8 mouse cellular contexts compared by ENCODE assay signal in genomic region chr14:25768915-25769625, GRCm38 (mm10). TPM values are rescaled to one million over a fixed set of nuclear protein-coding genes. Genes with fewer than 3 reads are reported as not detected.
DNase-seq lines count a peak whose midpoint lies in the region; ATAC-seq and TF ChIP-seq lines count a peak whose summit lies in the region.

TSS of gene Zcchc24 (minus strand) at chr14:25769039.

- WGBS in lung, adult 2 months: 2% methylated on average over 55 of the region's 55 CpGs
- 2% methylated on average over 52 of the region's 55 CpGs for WGBS in thymus, adult 2 months

- peak; percentile 39 for DNase-seq in c-Kit-positive CD71-positive TER-119-positive erythroid progenitor cells, embryonic 14.5 days (ENCODE audit: low spot score)
- DNase-seq in forelimb bud, embryonic 11.5 days (ENCODE audit: low read depth, low spot score): peak; percentile 95
- DNase-seq in heart, postnatal 4 days: peak; percentile 96
- DNase-seq in layer of hippocampus, adult 2 months (ENCODE audit: low spot score in 2 of 2): peak; percentile 77 to 89
- DNase-seq in lung, adult 2 months: peak; percentile 83
- peak; percentile 91 for DNase-seq in thymus, adult 2 months

- H3K4me3 ChIP-seq in ES-Bruce4 (ENCODE audit: low read depth, low read length): peak within 1 kb of the TSS; percentile 64
- peak within 1 kb of the TSS; percentile 81 for H3K4me3 ChIP-seq in layer of hippocampus, adult 2 months
- H3K4me3 ChIP-seq in lung, adult 2 months (replicated peaks; ENCODE audit: extremely low read depth, low read depth, low read length): peak within 1 kb of the TSS; percentile 85
- H3K4me3 ChIP-seq in thymus, adult 2 months (ENCODE audit: control insufficient read depth, insufficient read depth, low read length): peak within 1 kb of the TSS; percentile 79

- H3K27me3 ChIP-seq in ES-Bruce4 (ENCODE audit: control insufficient read depth, insufficient read depth, low read length, poor library complexity, severe bottlenecking): no peaks in the 10 kb centered on the region
- no peaks in the 10 kb centered on the region for H3K27me3 ChIP-seq in thymus, adult 2 months (ENCODE audit: control insufficient read depth, insufficient read depth, low read length)

- peak; percentile 38; the same call in 1 of the 2 replicates for ATAC-seq in neutrophil, adult 5-6 weeks (ENCODE audit: extremely low read depth, insufficient number of reproducible peaks, low FRiP score, poor library complexity, severe bottlenecking)

- H3K27ac ChIP-seq in ES-Bruce4 (ENCODE audit: insufficient read depth, low read length): no peak within 1 kb of the TSS
- H3K27ac ChIP-seq in layer of hippocampus, adult 2 months: peak within 1 kb of the TSS; percentile 95
- peak within 1 kb of the TSS; percentile 46 for H3K27ac ChIP-seq in thymus, adult 2 months (ENCODE audit: control insufficient read depth, insufficient read depth, low read length)

- H3K36me3 ChIP-seq in ES-Bruce4 (ENCODE audit: control insufficient read depth, insufficient read depth, low read length, poor library complexity, severe bottlenecking): no peaks in the 10 kb centered on the region
- no peaks in the 10 kb centered on the region for H3K36me3 ChIP-seq in thymus, adult 2 months (ENCODE audit: control insufficient read depth, insufficient read depth, low read length)

- no peak for TF ChIP-seq POLR2A in ES-Bruce4 (IDR thresholded peaks at IDR 0.05; ENCODE audit: insufficient read depth, low read length)
- TF ChIP-seq POLR2A in lung, adult 2 months (IDR thresholded peaks at IDR 0.05; ENCODE audit: borderline replicate concordance, extremely low read depth, low read depth, low read length): no peak
- peak; percentile 70; the same call in 1 of the 2 replicates for TF ChIP-seq POLR2A in thymus, adult 2 months (IDR thresholded peaks at IDR 0.05; ENCODE audit: control insufficient read depth, extremely low read depth, insufficient read depth, low read length, poor library complexity)

- peak within 1 kb of the TSS; percentile 50 for H3K9ac ChIP-seq in ES-Bruce4 (ENCODE audit: low read depth, poor library complexity, severe bottlenecking)

- no peaks in the 10 kb centered on the region for H3K9me3 ChIP-seq in ES-Bruce4 (replicated peaks; ENCODE audit: control insufficient read depth, insufficient read depth, low read length, poor library complexity, severe bottlenecking)

- TF ChIP-seq EP300 in ES-Bruce4 (IDR thresholded peaks at IDR 0.05; ENCODE audit: insufficient read depth, low read depth, low read length): no peak

- no peaks in the 10 kb centered on the region for H3K4me1 ChIP-seq in ES-Bruce4 (ENCODE audit: control insufficient read depth, insufficient read depth, low read length)
- peaks cover 13% of the 10 kb centered on the region for H3K4me1 ChIP-seq in lung, adult 2 months (ENCODE audit: control insufficient read depth, insufficient read depth, low read length)
- H3K4me1 ChIP-seq in thymus, adult 2 months (replicated peaks; ENCODE audit: control insufficient read depth, insufficient read depth, low read length): peaks cover 32% of the 10 kb centered on the region

- no peak for TF ChIP-seq CTCF in ES-Bruce4 (IDR thresholded peaks at IDR 0.05; ENCODE audit: low read depth, low read length)
- no peak for TF ChIP-seq CTCF in layer of hippocampus, adult 2 months (conservative IDR thresholded peaks at IDR 0.05)
- TF ChIP-seq CTCF in lung, adult 2 months (IDR thresholded peaks at IDR 0.05; ENCODE audit: insufficient read depth, low read length): no peak
- no peak for TF ChIP-seq CTCF in thymus, adult 2 months (IDR thresholded peaks at IDR 0.05; ENCODE audit: borderline replicate concordance, control insufficient read depth, extremely low read depth, insufficient read depth, low read length, poor library complexity)

RNA-seq across cellular contexts. Expression of gene Zcchc24, which starts in this region (rescaled TPM):
- polyA plus RNA-seq in ES-Bruce4 (2011; ENCODE audit: insufficient read depth, insufficient read length, low read depth, missing spikeins): 9.0 and 9.5 TPM in 2 replicates
- total RNA-seq in heart, postnatal 4 days (2021): 10 to 100 TPM; 48.6 to 52.2 TPM
- total RNA-seq in layer of hippocampus, adult 2 months (2021): 10 to 100 TPM; 56.4 to 58.5 TPM
- 41.7 and 44.9 TPM in 2 replicates for polyA plus RNA-seq in lung, adult 2 months (2012; rRNA removed)
- 10.1 TPM in 2 replicates for total RNA-seq in neutrophil, adult 5-6 weeks (2017)
- polyA plus RNA-seq in thymus, adult 2 months (2012; rRNA removed): 26.2 and 28.9 TPM in 2 replicates

Comparison
In these comparisons a context has a peak if more than half of its experiments do, and no peak if none do; other contexts are left out.
1. DNase-seq: peak in every context shown above with its lines; median percentile 96 in heart, postnatal 4 days; 95 in forelimb bud, embryonic 11.5 days; 91 in thymus, adult 2 months; 83 in layer of hippocampus, adult 2 months; 83 in lung, adult 2 months; 39 in c-Kit-positive CD71-positive TER-119-positive erythroid progenitor cells, embryonic 14.5 days.